Mouse (Mus musculus): ENCODE measurements around the gene Atp6v1e1.
"Not testable (repeated sequence)": the region's sequence is repeated elsewhere in the genome, so short reads cannot be mapped to it uniquely, and the experiment has no call there.

Atp6v1e1 gene

DNA sequence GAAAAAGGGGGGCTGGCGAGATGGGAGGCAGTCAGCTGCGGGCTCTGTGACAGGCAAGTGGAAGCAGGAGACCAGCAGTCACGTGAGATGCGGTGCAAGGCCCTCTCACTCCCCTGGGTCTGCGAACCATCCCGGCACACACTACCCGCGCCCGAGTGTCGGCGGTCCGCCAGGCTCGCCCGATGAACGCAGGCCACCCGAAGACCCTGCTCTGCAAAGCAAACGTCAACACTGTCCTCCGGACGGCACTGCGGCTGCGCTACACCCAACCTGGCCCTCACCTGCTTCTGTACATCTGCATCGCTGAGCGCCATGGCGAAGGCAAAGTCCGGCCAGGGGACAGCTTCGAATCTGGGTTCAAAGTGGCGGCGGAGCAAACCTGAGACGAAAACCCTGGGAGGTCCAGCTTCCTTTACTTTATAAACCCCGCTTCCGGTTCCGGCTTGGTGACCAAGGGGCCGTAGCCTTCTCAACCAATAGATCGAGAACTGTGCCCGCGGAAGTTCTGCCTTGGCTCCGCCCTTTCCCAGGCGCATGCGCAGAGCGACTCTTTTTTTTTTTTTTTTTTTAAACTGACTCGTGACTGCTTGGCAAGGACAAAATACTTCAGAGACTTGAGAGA lies at the start of gene Atp6v1e1:
TSS of gene Atp6v1e1 (minus strand) at position 487 of the 622 bp plus-strand sequence.
- peak; percentile 87 for DNase-seq (ENCODE audit: low spot score)

DNA sequence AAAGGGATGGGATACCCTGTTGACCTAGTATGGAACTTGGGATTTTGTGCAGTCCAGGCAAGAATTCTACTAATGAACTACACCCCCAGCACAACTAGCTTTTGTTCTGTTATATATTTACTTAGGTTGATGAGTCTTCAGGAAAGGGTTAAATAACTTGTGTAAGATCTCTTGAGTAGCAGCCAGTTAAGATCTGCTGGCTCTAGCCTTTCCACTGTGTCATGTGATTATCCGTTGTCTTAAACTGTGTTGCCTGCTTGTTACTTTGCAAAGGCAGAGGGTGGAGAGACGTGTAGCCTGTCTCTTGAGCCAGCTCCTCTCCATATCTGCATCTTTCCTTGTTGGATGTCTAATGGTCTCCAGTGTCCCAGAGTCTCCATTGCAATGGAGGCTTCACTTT lies 48.7 kb upstream of the Atp6v1e1 start:
- DNase-seq (ENCODE audit: low spot score) = no peak

DNA sequence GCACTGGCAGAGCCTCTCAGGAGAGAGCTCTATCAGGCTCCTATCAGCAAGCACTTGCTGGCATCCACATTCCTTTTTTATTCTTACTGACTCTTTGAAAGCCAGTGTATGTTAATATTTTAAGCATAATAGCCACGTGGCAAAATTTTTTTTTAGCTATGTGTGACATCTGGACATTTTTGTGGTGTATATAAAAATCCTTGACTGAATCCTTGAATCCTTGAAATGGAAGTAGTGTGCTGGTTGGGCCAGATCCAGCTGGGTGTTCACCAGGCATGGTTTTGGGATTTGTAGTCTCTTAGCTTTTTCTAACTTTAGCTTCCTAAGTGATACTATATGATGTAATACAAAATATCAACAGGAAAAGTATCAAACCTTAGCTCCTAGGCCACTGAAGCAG lies 46.2 kb upstream of the Atp6v1e1 start:
- no peak for DNase-seq (ENCODE audit: low spot score)

GRCm38 (mm10) chr6:120866051-120866814 lies 43.6 kb upstream of the Atp6v1e1 start:
- no peak for DNase-seq (ENCODE audit: low spot score)

DNA sequence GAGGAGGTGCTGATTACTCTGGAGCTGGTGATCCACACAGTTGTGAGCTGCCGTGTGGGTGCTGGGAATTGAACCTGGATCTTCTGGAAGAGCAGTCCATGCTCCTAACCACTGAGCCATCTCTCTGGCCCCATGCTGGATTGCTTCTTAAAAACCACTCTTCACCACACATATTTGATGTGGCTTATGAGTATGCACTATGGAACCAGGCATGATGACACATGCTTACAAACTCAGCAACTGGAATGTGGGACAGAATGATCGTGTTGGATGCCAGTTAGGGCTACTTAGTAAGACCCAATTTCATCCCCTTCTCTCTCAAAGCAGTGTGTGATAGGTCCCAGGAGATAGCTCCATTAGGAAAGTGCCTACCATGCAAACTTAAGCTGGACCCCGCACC lies 37.5 kb upstream of the Atp6v1e1 start:
- no peak for DNase-seq (ENCODE audit: low spot score)

GRCm38 (mm10) chr6:120858217-120858711 lies 35.7 kb upstream of the Atp6v1e1 start:
- DNase-seq (ENCODE audit: low spot score) = no peak

DNA sequence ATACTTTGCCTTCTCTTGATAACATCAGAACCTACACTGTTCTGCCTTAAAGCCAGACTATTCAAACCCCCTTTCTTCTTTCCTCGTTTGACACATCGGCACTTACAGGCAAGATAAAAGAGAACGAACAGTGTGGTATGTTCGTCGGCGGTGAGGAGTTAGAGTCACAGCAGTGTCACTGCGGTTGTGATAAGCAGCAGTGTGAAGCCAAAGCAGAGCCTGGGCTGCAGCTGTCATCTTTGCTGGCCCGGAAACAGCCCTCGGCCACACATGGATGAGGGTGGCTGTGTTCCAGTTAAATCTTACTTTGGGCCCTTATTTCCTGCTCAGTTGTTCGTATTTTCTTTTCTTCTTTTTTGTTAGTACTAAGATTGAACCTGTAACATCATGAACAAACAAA lies 31.8 kb upstream of the Atp6v1e1 start:
- no peak for DNase-seq (ENCODE audit: low spot score)

DNA sequence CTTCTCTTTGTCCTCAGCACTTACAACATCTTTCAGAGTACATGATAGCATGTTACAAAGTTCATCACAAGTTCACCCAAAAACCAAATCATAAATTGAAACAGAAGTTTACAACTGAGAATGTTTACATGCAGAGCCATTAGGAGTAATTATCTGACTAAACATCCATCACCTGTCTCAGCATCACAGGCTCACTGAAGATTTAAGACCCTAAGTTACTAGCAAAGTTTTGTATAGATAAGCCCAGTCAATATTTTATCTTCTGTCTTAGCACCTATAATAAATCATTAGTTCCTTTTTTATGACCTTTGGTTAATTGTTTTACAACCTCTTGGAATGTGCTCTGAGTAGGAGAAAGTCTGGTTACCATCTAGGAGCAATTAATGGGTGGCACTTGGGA lies 28.1 kb upstream of the Atp6v1e1 start:
- not testable (repeated sequence) for DNase-seq (ENCODE audit: low spot score)

DNA sequence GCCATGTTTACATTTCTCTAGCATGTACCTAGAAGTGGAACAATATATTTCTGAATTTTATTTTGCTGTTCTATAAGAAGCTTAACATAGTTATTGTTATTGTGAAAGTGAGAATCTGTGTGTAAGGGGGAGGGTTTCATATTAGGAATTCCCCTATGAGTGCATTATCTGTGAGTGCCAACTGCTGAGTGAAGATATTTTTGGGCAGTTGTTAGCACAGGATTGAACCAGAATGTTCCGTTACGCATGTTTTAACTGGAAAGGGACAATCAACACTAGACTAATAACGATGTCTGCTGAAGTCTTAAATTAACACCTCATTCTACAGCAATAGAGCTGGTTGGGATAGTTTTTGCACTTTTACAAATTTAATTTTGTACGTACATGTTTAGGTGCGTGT lies 19.2 kb upstream of the Atp6v1e1 start:
- no peak for DNase-seq (ENCODE audit: low spot score)

GRCm38 (mm10) chr6:120840258-120840657 lies 17.7 kb upstream of the Atp6v1e1 start:
- no peak for DNase-seq (ENCODE audit: low spot score)

- DNase-seq (ENCODE audit: low spot score) = no peak
These were observed 14.5 kb upstream of the Atp6v1e1 start for GRCm38 (mm10) chr6:120837152-120837530.

DNA sequence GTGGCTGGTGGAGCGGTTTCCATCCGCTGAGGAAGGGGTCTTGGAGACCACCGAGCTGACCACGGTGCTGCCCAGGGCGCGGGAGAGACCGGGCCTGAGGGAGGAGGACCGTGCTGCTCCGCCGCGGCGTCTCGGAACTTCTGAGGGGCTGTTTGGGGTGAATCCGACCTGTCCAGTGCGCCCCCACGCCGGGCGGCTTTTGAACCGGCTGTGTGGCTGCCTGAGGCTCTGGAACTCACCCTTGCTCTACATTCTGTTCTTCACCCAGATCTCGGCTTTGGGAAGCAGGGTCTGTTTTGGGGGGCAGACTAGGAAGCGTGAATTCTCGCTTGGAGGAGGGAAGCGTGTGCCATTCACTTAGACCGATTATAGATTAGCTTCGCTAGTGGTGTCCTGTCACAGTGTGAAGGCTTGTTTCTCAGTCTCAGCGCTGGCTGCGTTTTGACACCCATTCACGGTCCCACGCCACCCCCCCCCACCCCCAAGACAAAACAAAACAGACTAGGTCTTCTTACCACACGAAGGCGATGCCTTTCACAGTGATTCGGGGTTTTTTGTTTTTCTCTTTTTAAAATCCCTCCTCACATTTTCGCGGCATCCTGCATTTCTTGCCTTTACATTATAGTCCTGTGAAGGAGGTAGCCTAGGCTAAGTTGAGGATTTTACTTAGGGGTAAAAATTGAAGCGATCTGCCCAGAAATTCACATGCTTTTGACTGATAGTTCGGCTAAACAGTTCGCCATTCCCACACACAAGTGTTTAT lies 14.0 kb upstream of the Atp6v1e1 start:
- DNase-seq (ENCODE audit: low spot score) = no peak

DNA sequence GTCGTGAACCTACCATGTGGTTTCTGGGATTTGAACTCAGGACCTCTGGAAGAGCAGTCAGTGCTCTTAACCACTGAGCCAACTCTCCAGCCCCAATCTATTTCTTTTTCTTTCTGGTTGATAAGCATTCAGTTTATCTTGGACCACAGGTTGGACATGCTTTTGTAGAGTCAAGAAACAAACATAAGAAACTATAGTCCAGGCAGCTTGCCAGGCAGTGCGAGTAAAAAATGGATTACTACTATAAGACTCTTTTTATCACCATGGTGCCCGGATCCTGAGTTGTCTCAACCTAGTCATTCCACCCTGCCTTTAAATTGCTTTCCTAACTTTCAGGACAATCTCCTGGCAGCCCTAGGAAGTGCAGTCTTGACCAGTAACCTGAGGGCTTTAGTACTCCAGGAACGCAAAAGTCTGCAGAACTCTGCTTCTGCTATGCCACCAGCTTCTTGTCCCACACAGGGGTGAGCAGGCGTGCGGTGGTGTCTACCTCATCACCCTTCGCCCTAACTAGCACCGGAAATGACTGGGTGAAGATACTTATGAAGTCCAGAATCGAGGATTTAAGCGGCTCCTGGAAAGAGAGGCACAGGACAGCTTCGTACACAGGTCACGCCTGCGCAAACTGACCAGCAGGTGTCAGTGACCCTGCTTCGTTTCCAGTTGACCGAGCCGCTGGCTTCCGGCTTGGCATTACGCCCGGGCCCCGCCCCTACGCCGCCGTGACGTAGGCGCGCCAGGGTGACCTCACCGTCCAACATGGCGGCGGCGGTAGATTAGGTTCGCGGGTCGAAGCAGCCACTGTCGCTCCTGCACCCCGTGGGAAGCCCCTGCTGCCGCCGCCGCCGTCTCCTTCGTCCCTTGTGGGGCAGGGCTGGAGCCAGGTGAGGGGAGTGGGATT lies 13.1 kb upstream of the Atp6v1e1 start, which contains the start of gene Bcl2l13:
TSS of gene Bcl2l13 (plus strand) at position 739 of the 901 bp plus-strand sequence.
- peak; percentile 97 for DNase-seq (ENCODE audit: low spot score)

DNA sequence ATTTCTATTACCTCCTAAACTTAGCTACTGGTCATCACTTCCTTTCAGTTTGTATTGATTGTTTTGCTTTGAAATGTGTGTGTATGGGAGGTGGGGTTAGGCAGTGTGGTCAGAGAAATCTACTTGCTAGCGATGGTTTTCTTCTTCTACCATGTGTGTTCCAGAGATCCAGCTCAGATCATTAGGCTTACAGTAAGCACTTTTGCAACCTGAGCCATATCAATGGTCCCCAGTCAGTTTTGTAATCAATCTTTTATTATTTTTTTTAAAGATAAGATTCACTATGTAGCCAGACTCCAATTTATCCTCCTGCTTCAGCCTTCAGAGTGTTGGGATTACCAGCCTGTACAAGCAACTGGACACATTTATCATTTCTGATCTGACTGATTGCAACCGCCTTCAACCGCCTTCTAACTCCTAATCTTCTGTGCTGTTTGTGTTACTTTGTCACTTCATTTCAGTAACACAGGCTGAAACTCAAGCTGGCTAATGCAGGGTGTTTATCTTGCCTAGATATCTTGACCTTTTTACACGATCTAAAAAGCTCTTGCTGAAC lies 12.3 kb upstream of the Atp6v1e1 start:
- DNase-seq (ENCODE audit: low spot score) = no peak

GRCm38 (mm10) chr6:120832097-120832496 lies 9.5 kb upstream of the Atp6v1e1 start:
- no peak for DNase-seq (ENCODE audit: low spot score)

- no peak for DNase-seq (ENCODE audit: low spot score)
These were observed 8.4 kb upstream of the Atp6v1e1 start for GRCm38 (mm10) chr6:120830866-120831608.

DNA sequence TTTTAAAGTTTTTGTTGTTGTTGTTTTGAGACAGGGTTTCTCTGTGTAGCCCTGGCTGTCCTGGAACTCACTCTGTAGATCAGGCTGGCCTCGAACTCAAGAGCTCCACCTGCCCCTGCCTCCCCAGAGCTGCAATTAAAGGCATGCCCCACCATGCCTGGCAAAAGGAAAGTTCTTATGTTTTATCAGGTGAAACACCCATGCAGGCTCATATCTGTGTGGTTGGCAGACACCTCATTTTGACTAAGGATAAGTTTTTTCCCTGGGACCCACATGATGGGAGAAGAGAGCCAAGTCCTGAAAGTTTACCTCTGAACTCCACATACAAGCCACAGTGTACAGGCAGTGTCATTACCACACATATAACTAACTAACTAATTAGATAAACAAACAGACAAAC lies 7.5 kb upstream of the Atp6v1e1 start:
- DNase-seq (ENCODE audit: low spot score) = no peak

- DNase-seq (ENCODE audit: low spot score) = no peak
These were observed 483 bp upstream of the Atp6v1e1 start for GRCm38 (mm10) chr6:120822937-120823614.

DNA sequence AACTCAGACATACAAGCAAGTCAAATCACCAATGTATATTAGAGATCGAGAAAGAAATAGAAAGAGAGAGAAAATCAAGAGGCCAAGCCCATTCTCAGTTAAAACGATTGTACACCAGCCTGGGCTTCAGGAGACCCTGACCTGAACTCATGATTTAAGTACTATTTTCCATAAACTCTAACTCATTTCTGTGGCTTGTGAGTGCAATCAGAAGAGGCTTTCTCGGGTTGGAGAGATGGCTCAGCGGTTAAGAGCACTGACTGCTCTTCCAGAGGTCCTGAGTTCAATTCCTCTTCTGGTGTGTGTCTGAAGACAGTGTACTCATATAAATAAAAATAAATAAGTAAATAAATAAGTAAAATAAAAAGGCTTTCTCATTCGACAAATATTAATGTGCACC lies 878 bp downstream of the Atp6v1e1 start:
- DNase-seq (ENCODE audit: low spot score) = no peak

GRCm38 (mm10) chr6:120820941-120821340 lies 1.7 kb downstream of the Atp6v1e1 start:
- no peak for DNase-seq (ENCODE audit: low spot score)

Data from ovary, postnatal 36 days (tissue).